Mouse (Mus musculus) ES-E14 (cell line): ENCODE data around the gene Slc25a24.

Experiments
- CHD2 ChIP-seq: IDR thresholded peaks from 2 replicates; pipeline ENCODE4 v1.6.1; 2014; ENCODE audit warnings: mild to moderate bottlenecking, low read depth, low read length, inconsistent platforms
- MAFK ChIP-seq: IDR thresholded peaks from 2 replicates; pipeline ENCODE4 v1.6.1; 2014; ENCODE audit warnings: mild to moderate bottlenecking, low read depth, low read length, inconsistent platforms; ENCODE audit not compliant: insufficient read depth
- ZC3H11A ChIP-seq: IDR thresholded peaks from 2 replicates; pipeline ENCODE4 v1.6.1; 2012; ENCODE audit warnings: low read depth, mild to moderate bottlenecking, inconsistent platforms, low read length, borderline replicate concordance
- ZNF384 ChIP-seq: IDR thresholded peaks from 2 replicates; pipeline ENCODE4 v1.6.1; 2012; ENCODE audit warnings: low read depth, low read length, inconsistent platforms

- TF ChIP-seq CHD2 (no peak), MAFK (no peak), ZNF384 (no peak), ZC3H11A (no peak)
Observed at GRCm38 (mm10) chr3:109125531-109125930, 2.6 kb downstream of the Slc25a24 start.
